Mouse (Mus musculus) telencephalon, adult 2 months (tissue): ENCODE results near the gene Itgb6.
A peak's percentile ranks its signal among the peaks of the same experiment; 100 is the strongest.

ENCODE experiments used
- DNase-seq: peaks from one replicate; pipeline ENCODE4 v3.0.0-alpha.2; 2011; ENCODE audit warnings: low read depth, low spot score

Itgb6 gene

DNA sequence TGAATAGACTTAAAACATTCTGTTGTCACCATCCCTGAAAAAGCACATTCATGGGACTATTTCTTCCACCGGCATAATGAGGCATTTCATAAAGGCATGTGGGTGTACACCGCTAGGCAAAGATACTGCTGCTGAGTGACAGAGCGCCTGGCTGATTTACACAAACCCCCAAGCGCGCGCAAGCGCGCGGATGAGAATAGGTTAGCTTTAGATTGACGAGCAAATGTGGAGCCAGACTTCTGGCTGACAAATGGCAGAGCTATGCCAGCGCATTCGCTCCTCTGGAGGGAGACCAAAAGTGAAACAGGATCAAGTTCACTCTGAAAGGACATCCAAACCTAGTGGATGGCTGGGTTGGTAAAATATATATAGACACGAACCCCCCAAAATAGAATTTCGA, at the start of gene Itgb6:
TSS of gene Itgb6 (minus strand) at position 130 of the 400 bp plus-strand sequence.
- DNase-seq, result peak; percentile 34

DNA sequence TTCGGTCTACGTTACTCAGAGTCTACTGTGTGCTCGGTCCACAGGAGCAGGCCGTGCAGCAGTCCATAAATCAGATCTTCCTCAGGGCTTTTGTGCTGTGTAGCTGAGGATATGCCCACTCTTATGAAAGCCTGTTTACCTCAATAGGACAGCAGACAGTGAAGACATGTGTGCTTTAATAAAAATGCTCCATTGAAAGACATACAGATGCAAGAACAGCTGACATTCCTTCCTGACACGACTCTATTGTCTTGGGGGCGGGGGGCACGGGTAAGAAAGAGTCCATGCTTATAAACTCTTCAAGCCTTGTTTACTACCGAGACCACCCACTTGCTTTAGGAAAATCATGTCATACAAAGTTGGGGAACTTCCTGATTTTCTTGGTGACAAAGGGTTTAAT, 44.0 kb upstream of the Itgb6 start:
- DNase-seq, result no peak

- DNase-seq, result no peak
Observed at GRCm38 (mm10) chr2:60756218-60756617, 33.8 kb upstream of the Itgb6 start.

GRCm38 (mm10) chr2:60755101-60755500, 32.7 kb upstream of the Itgb6 start:
- no peak for DNase-seq

DNA sequence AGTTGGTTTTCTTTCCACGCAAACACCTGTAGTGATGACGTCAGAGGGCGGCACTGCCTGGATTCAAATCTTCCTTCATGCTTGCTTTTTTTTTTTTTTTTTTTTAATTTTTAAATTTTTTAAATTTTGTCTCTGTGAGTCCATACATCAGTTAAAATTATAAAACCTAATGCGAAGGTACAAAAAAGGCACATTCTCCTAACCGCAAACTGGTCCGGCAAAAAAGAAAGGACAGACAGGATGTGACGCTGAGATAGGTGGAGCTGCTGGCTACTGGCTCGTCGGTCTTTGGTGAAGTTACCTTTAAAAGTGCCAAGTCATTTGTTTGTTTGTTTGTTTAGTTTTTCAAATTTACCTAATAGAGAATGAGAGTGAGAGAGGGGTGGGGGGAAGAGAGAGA, 28.8 kb upstream of the Itgb6 start:
- DNase-seq, result no peak

DNA sequence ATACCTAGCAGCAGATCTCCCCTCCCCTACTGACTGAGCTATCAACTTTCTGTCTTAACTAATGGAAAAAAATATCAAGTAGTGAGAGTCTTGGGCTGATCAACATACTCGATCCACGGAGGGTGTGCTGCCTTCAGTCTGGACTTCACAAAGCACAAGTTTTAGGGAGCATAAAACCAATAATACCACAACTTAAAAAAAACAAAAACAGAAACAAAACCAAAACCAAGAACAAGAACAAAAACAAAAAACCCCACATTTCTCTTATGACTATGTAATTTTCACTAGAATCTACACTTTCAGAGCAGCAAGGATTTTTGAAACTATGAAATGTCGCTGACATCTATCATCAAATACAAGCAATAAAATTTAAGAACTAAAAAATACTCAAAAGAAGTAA, 28.1 kb upstream of the Itgb6 start:
- DNase-seq, result no peak

- DNase-seq, result no peak
Observed at GRCm38 (mm10) chr2:60748585-60748984, 26.1 kb upstream of the Itgb6 start.

DNA sequence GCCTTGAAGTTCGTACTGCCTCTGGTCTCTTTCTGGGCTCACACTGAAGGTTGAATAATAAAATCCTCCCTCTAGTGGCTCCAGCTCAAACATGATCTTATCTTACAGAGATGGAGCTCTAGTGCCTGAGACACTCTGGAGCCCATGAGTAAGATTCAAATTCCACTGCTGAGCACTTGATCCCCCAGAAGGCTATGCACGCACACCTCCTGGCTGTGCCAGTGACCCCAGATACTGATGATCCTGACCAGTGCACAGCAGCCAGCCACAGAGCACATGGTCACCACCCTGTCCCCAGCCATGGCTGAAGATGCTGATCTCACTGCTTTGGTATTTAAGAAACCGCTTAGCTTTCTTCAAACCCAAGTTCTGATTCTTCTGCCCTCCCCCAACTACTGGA, 25.1 kb upstream of the Itgb6 start:
- no peak for DNase-seq

DNA sequence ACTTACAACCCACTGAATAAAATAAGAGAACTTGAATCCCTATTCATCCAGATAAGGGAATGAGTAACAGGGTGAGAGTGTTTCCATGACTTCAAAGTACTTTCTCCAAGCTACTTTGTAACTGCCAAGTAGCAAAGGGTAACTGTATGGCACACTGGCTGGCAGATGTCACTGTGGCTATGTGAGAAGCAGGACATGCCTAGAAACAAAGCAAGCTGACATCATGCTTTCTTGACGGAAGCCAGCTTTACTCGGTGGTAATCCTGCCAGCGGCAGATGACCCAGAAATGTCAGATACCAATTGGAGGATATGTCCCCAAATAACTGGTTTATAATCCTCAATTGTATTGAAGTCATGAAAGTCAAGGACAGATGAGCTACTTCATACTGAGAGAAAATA, 22.2 kb upstream of the Itgb6 start:
- no peak for DNase-seq

DNA sequence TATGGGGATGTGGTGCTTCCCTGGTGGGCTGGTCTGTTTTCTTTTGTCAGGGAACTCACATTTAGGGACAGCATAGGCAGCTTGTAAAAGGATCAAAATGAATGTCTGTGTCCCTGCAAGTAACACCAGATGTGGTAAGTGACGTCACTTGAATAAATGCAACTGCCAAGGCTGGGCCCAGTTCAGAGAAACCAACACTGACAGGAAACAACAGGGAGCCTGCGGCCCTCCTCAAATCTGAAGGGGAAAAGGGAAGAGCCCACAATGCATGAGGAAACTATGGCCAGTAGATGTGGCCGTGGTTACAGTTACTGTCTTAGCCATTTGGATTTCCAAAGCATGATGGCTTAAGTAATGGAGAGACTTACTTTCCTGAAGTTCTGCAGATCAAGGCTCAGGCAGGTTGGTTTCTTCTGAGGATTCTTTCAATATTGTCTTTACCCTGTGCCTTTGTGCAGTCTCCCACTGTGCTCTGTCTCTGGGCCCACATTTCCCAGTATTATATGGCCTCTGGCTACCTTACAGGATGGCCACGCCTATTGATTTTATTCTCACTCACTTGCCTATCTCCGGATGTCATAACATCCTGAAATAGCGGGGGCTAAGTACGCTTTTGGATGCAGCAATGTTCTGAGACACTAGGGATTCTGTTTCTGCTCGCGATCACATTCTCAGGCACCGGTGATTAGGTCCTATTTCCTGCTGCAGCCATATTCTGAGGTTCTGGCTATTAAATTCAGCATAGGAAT, 17.1 kb upstream of the Itgb6 start:
- DNase-seq, result no peak

DNA sequence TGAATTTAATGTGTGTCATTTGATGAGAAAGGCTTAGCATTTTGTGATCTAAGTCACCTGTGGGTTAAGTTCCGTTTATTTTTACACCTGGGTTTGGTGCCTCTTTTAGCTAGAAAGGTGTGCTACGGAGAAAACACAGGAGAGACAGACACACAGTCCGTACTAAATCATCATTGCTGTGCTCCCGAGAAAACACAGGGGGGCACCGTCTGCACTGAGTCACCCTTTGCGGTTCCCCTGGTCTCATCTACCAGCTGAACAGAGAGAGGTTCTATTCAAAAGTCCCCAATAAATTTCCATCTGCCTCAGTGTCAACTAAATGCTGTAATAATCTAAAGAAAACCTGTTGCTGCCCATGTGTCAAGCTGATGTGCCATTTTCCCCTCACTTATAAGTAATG, 8.5 kb upstream of the Itgb6 start:
- DNase-seq, result no peak

- no peak for DNase-seq
Observed at GRCm38 (mm10) chr2:60730024-60730423, 7.6 kb upstream of the Itgb6 start.

DNA sequence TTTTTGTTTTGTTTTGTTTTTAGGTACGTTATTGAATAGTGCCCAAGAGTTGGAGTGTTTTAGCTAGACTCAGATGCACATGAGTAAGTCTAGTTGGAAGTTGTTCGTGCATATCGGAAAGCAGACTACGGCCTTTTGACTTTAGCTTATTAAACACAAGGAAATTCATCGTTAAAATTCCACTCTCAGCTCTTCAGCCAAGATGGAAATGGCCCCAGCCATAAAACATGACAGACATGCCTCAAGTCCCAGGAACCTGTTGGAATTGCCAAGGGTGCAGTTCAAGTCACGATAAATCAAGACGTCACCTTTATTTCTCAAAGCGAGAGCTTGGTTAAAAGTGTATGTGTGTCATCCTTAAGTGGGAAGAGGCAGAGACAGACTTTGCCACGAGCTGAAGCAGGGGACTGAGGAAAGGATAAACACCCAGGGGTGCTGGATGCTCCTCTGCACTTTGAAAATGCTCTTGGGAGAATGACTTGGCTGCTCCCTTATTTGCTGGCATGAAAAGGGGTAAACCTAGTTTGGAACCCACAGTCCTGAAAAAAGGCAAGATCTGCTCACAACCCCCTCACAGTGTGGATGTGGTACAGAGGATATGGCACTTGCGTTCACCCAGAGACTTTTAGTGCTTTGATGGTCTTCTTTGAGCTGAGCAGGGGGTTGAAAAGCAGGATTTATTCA, 6.6 kb upstream of the Itgb6 start:
- DNase-seq, result no peak

DNA sequence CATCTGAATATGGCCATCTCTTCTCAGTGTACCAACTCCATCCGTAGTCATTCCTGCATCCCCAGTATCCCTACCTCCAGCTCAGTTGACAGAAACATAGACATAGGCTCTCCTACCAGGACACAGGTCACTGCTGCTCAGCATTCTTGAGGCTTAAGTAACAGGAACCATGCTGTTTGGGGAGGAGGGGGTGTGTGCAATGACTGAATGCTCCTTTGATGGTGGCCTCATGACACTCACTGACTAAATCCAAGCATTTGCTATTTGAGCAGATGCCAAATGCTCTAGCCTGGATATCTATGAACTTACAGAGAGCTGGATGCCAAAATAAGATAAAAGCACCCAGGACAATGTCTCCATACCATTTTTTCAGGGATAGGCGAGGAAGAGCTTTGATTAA, 2.2 kb upstream of the Itgb6 start:
- DNase-seq, result no peak

DNA sequence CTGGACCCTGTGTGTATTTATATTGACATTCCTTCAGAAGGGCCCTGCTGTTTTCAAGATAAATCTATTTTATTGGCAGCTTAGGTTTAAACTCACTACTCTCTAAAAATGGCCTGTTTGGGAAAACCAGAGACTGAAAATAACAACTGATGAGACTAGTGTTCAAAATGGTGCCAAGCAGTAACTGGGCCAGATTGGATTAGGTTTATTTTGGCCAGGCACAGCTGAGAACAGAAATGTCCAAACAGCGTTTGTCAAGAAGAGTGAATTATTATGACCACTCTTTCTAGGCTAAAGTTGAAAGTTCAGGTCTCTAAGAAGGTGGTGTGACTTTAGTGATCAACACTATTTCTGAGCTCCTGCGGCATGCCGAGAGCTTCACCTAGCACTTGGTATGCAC, 524 bp upstream of the Itgb6 start:
- DNase-seq, result no peak

DNA sequence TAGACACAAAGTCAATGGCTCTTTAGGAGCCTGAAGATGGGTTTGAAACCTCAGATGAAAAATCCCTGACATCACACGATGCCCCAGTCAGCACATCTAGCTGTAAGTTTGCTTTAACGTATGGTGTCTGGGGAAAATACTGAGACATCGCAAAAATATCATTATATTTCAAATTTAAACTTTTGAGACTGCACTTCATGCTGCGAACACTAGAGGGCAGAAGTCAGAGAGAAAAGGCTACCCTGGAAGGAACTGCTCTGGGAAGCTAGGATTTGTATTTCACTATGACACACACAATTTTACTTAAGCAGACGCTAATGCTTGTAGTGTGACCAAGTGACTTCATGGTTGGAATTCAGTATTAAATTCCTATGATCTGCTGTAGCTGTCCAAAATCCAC, 1.5 kb downstream of the Itgb6 start:
- no peak for DNase-seq

DNA sequence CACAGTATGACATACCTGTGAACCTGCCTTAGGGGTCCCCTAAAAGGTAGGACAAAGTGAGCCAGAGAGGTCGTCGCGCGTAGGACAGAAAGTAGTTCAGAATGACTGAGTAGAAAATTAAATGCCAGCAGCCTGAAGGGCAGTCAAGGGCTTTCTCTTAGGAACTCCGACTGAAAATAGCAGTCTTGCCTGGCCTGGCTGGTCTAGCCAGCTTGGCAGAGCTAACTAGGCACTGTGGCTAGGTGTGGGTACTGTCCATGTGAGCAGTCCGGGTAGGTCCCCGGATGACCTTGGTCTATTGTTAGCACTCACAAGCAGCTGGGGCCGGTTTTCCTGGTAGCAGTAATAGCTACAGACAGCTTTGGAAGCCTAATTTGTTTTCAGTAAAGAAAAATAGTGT, 2.2 kb downstream of the Itgb6 start:
- DNase-seq, result no peak

GRCm38 (mm10) chr2:60717348-60717747, 5.1 kb downstream of the Itgb6 start:
- DNase-seq, result peak; percentile 38

DNA sequence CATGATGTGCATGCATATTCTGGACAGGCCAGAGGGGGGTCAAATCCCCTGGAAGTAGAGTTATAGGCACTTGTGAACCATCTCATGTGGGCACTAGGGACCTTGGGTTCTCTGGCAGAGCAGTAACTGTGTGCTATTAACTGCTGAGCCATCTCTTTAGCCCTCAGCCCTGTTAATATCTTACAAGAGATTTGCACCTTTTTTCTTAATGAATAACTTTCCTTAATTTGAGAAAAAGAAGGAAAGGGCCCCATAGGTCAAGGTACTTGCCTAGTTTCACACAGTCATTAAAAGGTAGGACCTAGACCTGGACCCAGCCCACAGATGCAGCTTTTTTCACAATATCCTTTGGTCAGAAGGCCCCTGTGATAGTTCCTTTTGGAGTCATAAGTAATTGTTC, 5.9 kb downstream of the Itgb6 start:
- no peak for DNase-seq

DNA sequence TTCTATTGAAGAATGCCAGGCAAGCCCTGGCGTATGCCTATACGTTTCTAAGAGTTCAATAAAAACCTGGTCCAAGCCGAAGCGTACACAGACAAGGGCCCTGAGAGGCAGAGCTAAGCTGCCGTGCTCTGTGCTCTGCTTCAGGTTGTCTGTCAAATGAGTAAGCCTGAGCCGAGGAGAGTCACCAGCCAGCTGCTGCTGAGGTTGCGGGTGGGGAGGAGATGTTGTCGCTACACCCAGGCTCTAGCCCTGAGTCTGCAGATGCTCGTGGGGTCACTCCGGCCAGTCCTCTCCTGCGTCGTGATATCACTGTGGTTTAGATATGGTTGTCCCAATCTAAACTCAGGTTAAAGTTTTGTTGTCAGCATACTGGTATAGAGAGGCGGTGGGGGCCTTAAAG, 6.7 kb downstream of the Itgb6 start:
- no peak for DNase-seq

DNA sequence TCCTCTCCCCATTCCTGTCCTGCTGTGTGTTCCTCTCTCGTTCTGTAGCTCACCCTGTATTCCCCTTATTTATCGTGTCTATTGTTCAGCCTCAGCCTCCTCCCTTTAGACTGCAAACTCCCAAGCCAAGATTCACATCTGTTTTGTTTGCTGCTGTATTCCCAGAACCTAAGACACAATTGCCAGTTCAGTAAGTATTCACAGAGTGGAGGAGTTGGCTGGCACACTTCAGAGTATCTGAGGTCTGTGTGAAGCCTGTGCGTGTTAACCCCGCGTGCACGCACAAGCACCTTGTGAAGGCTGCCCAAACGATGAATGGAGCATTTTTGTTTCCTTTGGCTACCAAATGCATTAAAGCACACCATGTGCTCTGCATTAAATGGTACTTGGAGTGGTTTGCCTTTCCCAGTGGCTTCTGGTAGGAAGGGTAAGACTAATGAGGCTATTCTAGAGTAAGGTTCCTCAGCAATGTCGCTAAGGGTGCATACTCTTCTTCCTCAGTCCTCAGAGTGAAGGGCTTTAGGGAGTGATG, 7.4 kb downstream of the Itgb6 start:
- DNase-seq, result no peak

- DNase-seq, result no peak
Observed at GRCm38 (mm10) chr2:60714475-60714874, 8.0 kb downstream of the Itgb6 start.

DNA sequence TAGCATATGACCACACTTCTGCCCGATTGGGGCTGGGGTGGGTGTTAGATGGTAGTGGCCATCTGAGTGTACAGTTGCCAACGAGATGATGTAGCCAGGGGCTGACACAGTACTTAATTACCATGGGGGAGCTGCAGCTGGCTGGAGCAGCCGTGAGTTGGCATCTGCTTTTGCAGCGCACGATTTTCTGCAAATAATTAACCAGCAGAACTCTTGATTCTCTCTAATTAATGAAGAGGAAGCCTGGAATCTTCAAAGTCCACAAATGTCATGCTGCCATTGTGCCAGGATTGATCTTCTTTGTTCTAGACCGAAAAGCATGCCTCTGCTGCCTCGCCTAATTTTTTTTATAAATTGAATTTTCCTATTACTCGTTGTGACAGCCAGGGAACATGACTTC, 8.6 kb downstream of the Itgb6 start:
- DNase-seq, result no peak
